Mouse (Mus musculus): ENCODE results near the gene Mob3b. TPM values are rescaled to one million over a fixed set of nuclear protein-coding genes. Genes with fewer than 3 reads are reported as not detected.
A peak's percentile ranks its signal among the peaks of the same experiment; 100 is the strongest.

Mob3b gene
- polyA plus RNA-seq (2015; fragmentation: Nextera tagmentation; extraction: Ambion mirVana): 11.5 and 12.1 TPM in 2 replicates

GRCm38 (mm10) chr4:35156751-35157611 is at the start of gene Mob3b:
Gene Mob3b, minus strand, starts transcription at chr4:35157484.
- under 1% methylated on average over 50 of the region's 50 CpGs for WGBS
- Histone ChIP-seq H3K27me3 (ENCODE audit: control insufficient read depth, insufficient read depth, low read depth, low read length) (no peaks in the 10 kb centered on the region; the same call in 1 of the 2 replicates), H3K27ac (ENCODE audit: low read length) (peak within 1 kb of the TSS; percentile 71), H3K36me3 (ENCODE audit: control insufficient read depth, insufficient read depth, low read length) (no peaks in the 10 kb centered on the region), H3K9me3 (ENCODE audit: control insufficient read depth, low read length) (no peaks in the 10 kb centered on the region), H3K4me1 (replicated peaks; ENCODE audit: control insufficient read depth, insufficient read depth, low read length) (peaks cover 12% of the 10 kb centered on the region), H3K9ac (ENCODE audit: low read length) (peak within 1 kb of the TSS; percentile 69), H3K4me3 (ENCODE audit: low read length) (peak within 1 kb of the TSS; percentile 71), H3K4me2 (ENCODE audit: low read depth, low read length) (peak within 1 kb of the TSS; percentile 88)
- peak; percentile 82 for ATAC-seq (ENCODE audit: low read depth)

GRCm38 (mm10) chr4:35204659-35205058 is 47.4 kb upstream of the Mob3b start:
- H3K4me1 ChIP-seq (replicated peaks; ENCODE audit: control insufficient read depth, insufficient read depth, low read length): no peaks in the 10 kb centered on the region
- ATAC-seq (ENCODE audit: low read depth): no peak
- no peak overlapping the region for H3K4me3 ChIP-seq (ENCODE audit: low read length)
- no peaks in the 10 kb centered on the region for H3K27me3 ChIP-seq (ENCODE audit: control insufficient read depth, insufficient read depth, low read depth, low read length)
- H3K36me3 ChIP-seq (ENCODE audit: control insufficient read depth, insufficient read depth, low read length): peaks cover 4% of the 10 kb centered on the region
- no peak overlapping the region for H3K27ac ChIP-seq (ENCODE audit: low read length)
- WGBS: 55% methylated on average over 7 of the region's 7 CpGs
- no peaks in the 10 kb centered on the region for H3K9me3 ChIP-seq (ENCODE audit: control insufficient read depth, low read length)
- no peak overlapping the region for H3K4me2 ChIP-seq (ENCODE audit: low read depth, low read length)
- H3K9ac ChIP-seq (ENCODE audit: low read length): no peak overlapping the region

GRCm38 (mm10) chr4:35203724-35204123 is 46.4 kb upstream of the Mob3b start:
- Histone ChIP-seq H3K4me2 (ENCODE audit: low read depth, low read length) (no peak overlapping the region), H3K9ac (ENCODE audit: low read length) (no peak overlapping the region), H3K4me3 (ENCODE audit: low read length) (no peak overlapping the region), H3K27me3 (ENCODE audit: control insufficient read depth, insufficient read depth, low read depth, low read length) (no peaks in the 10 kb centered on the region), H3K4me1 (replicated peaks; ENCODE audit: control insufficient read depth, insufficient read depth, low read length) (no peaks in the 10 kb centered on the region), H3K36me3 (ENCODE audit: control insufficient read depth, insufficient read depth, low read length) (peaks cover 4% of the 10 kb centered on the region), H3K9me3 (ENCODE audit: control insufficient read depth, low read length) (no peaks in the 10 kb centered on the region), H3K27ac (ENCODE audit: low read length) (no peak overlapping the region)
- WGBS: 93% methylated on average over 2 of the region's 2 CpGs
- ATAC-seq (ENCODE audit: low read depth): no peak

- no peaks in the 10 kb centered on the region for H3K4me1 ChIP-seq (replicated peaks; ENCODE audit: control insufficient read depth, insufficient read depth, low read length)
- no peaks in the 10 kb centered on the region for H3K27me3 ChIP-seq (ENCODE audit: control insufficient read depth, insufficient read depth, low read depth, low read length)
- no peak overlapping the region for H3K27ac ChIP-seq (ENCODE audit: low read length)
- peaks cover 4% of the 10 kb centered on the region for H3K36me3 ChIP-seq (ENCODE audit: control insufficient read depth, insufficient read depth, low read length)
- H3K9ac ChIP-seq (ENCODE audit: low read length): no peak overlapping the region
- 90% methylated on average over 5 of the region's 5 CpGs for WGBS
- ATAC-seq (ENCODE audit: low read depth): no peak
- H3K4me3 ChIP-seq (ENCODE audit: low read length): no peak overlapping the region
- H3K4me2 ChIP-seq (ENCODE audit: low read depth, low read length): no peak overlapping the region
- no peaks in the 10 kb centered on the region for H3K9me3 ChIP-seq (ENCODE audit: control insufficient read depth, low read length)
These were observed 44.4 kb upstream of the Mob3b start for GRCm38 (mm10) chr4:35201700-35202099.

GRCm38 (mm10) chr4:35192725-35193124 is 35.4 kb upstream of the Mob3b start:
- WGBS: 40% methylated on average over 7 of the region's 7 CpGs
- Histone ChIP-seq H3K27ac (ENCODE audit: low read length) (no peak overlapping the region), H3K9me3 (ENCODE audit: control insufficient read depth, low read length) (no peaks in the 10 kb centered on the region), H3K27me3 (ENCODE audit: control insufficient read depth, insufficient read depth, low read depth, low read length) (no peaks in the 10 kb centered on the region), H3K4me1 (replicated peaks; ENCODE audit: control insufficient read depth, insufficient read depth, low read length) (no peaks in the 10 kb centered on the region), H3K4me2 (ENCODE audit: low read depth, low read length) (no peak overlapping the region), H3K9ac (ENCODE audit: low read length) (no peak overlapping the region), H3K36me3 (ENCODE audit: control insufficient read depth, insufficient read depth, low read length) (peaks cover 3% of the 10 kb centered on the region; the same call in 1 of the 2 replicates), H3K4me3 (ENCODE audit: low read length) (no peak overlapping the region)
- 0 out of 2 replicates have a peak, but pooled peaks have one; percentile 34 for ATAC-seq (ENCODE audit: low read depth)

GRCm38 (mm10) chr4:35189794-35190193 is 32.5 kb upstream of the Mob3b start:
- 69% methylated on average over 5 of the region's 5 CpGs for WGBS
- Histone ChIP-seq H3K9ac (ENCODE audit: low read length) (no peak overlapping the region), H3K36me3 (ENCODE audit: control insufficient read depth, insufficient read depth, low read length) (no peaks in the 10 kb centered on the region; the same call in 1 of the 2 replicates), H3K9me3 (ENCODE audit: control insufficient read depth, low read length) (no peaks in the 10 kb centered on the region), H3K27ac (ENCODE audit: low read length) (no peak overlapping the region), H3K4me1 (replicated peaks; ENCODE audit: control insufficient read depth, insufficient read depth, low read length) (no peaks in the 10 kb centered on the region), H3K4me3 (ENCODE audit: low read length) (no peak overlapping the region), H3K27me3 (ENCODE audit: control insufficient read depth, insufficient read depth, low read depth, low read length) (no peaks in the 10 kb centered on the region), H3K4me2 (ENCODE audit: low read depth, low read length) (no peak overlapping the region)
- ATAC-seq (ENCODE audit: low read depth): no peak

- WGBS: 78% methylated on average over 8 of the region's 8 CpGs
- Histone ChIP-seq H3K9me3 (ENCODE audit: control insufficient read depth, low read length) (no peaks in the 10 kb centered on the region), H3K4me3 (ENCODE audit: low read length) (no peak overlapping the region), H3K27me3 (ENCODE audit: control insufficient read depth, insufficient read depth, low read depth, low read length) (no peaks in the 10 kb centered on the region), H3K9ac (ENCODE audit: low read length) (no peak overlapping the region), H3K4me1 (replicated peaks; ENCODE audit: control insufficient read depth, insufficient read depth, low read length) (no peaks in the 10 kb centered on the region), H3K36me3 (ENCODE audit: control insufficient read depth, insufficient read depth, low read length) (no peaks in the 10 kb centered on the region; the same call in 1 of the 2 replicates), H3K4me2 (ENCODE audit: low read depth, low read length) (no peak overlapping the region), H3K27ac (ENCODE audit: low read length) (no peak overlapping the region)
- no peak for ATAC-seq (ENCODE audit: low read depth)
These were observed 30.5 kb upstream of the Mob3b start for GRCm38 (mm10) chr4:35187617-35188326.

GRCm38 (mm10) chr4:35177926-35178645 is 20.8 kb upstream of the Mob3b start:
- Histone ChIP-seq H3K4me1 (replicated peaks; ENCODE audit: control insufficient read depth, insufficient read depth, low read length) (0 out of 2 replicates have a peak, but pooled peaks cover 3% of the 10 kb centered on the region), H3K27ac (ENCODE audit: low read length) (no peak overlapping the region), H3K9me3 (ENCODE audit: control insufficient read depth, low read length) (no peaks in the 10 kb centered on the region), H3K36me3 (ENCODE audit: control insufficient read depth, insufficient read depth, low read length) (no peaks in the 10 kb centered on the region), H3K4me2 (ENCODE audit: low read depth, low read length) (no peak overlapping the region), H3K4me3 (ENCODE audit: low read length) (no peak overlapping the region), H3K9ac (ENCODE audit: low read length) (no peak overlapping the region), H3K27me3 (ENCODE audit: control insufficient read depth, insufficient read depth, low read depth, low read length) (no peaks in the 10 kb centered on the region)
- no peak for ATAC-seq (ENCODE audit: low read depth)
- WGBS: 61% methylated on average over 12 of the region's 12 CpGs

- no peak overlapping the region for H3K27ac ChIP-seq (ENCODE audit: low read length)
- H3K4me3 ChIP-seq (ENCODE audit: low read length): no peak overlapping the region
- no peak for ATAC-seq (ENCODE audit: low read depth)
- H3K36me3 ChIP-seq (ENCODE audit: control insufficient read depth, insufficient read depth, low read length): no peaks in the 10 kb centered on the region
- H3K9ac ChIP-seq (ENCODE audit: low read length): no peak overlapping the region
- 0 out of 2 replicates have a peak, but pooled peaks cover 3% of the 10 kb centered on the region for H3K4me1 ChIP-seq (replicated peaks; ENCODE audit: control insufficient read depth, insufficient read depth, low read length)
- WGBS: 72% methylated on average over 2 of the region's 2 CpGs
- H3K27me3 ChIP-seq (ENCODE audit: control insufficient read depth, insufficient read depth, low read depth, low read length): no peaks in the 10 kb centered on the region
- H3K9me3 ChIP-seq (ENCODE audit: control insufficient read depth, low read length): no peaks in the 10 kb centered on the region
- H3K4me2 ChIP-seq (ENCODE audit: low read depth, low read length): no peak overlapping the region
These were observed 18.3 kb upstream of the Mob3b start for GRCm38 (mm10) chr4:35175566-35175965.

Measured in lung, embryonic 16.5 days (tissue).